Mouse (Mus musculus) small intestine, adult 2 months (tissue): ENCODE data around the gene Cir1. TPM values are rescaled to one million over a fixed set of nuclear protein-coding genes. Genes with fewer than 3 reads are reported as not detected.

Experiments used
- H3K27ac ChIP-seq: fragments of 200-500 bp; 2 replicates; pipeline ENCODE4 v1.5.1; 2012; ENCODE audit warnings: low read depth, low read length, control low read depth, inconsistent platforms; ENCODE audit not compliant: insufficient read depth
- H3K27me3 ChIP-seq: fragments of 200-500 bp; 2 replicates; pipeline ENCODE4 v1.6.1; 2012; ENCODE audit warnings: mild to moderate bottlenecking, moderate library complexity, low read length, inconsistent platforms; ENCODE audit not compliant: control insufficient read depth, insufficient read depth
- H3K36me3 ChIP-seq: fragments of 200-500 bp; 2 replicates; pipeline ENCODE4 v1.6.1; 2012; ENCODE audit warnings: mild to moderate bottlenecking, low read length, control low read depth, inconsistent platforms; ENCODE audit not compliant: control insufficient read depth, insufficient read depth
- H3K4me1 ChIP-seq: fragments of 200-500 bp; 2 replicates; pipeline ENCODE4 v1.6.1; 2012; ENCODE audit warnings: low read length, inconsistent platforms, mixed read lengths; ENCODE audit not compliant: control insufficient read depth, insufficient read depth, insufficient read length
- H3K4me3 ChIP-seq: fragments of 200-500 bp; 2 replicates; pipeline ENCODE4 v1.5.1; 2012; ENCODE audit warnings: low read depth, mild to moderate bottlenecking, control low read depth, inconsistent platforms, low read length, moderate library complexity
- CTCF ChIP-seq: fragments of 200-500 bp; IDR thresholded peaks from 2 replicates; pipeline ENCODE4 v1.5.1; 2012; ENCODE audit warnings: low read depth, mild to moderate bottlenecking, control low read depth, inconsistent platforms, low read length, moderate library complexity, mixed read lengths; ENCODE audit not compliant: insufficient replicate concordance, insufficient read length; ENCODE audit errors: extremely low read depth
- POLR2A ChIP-seq: fragments of 200-500 bp; IDR thresholded peaks from 2 replicates; pipeline ENCODE4 v1.6.1; 2012; ENCODE audit warnings: low read depth, mild to moderate bottlenecking, control low read depth, inconsistent platforms, low read length, moderate library complexity
- WGBS: fragments of 180-500 bp; shearing (Covaris S2); methylation state at CpG from one replicate; pipeline ENCODE4 v1.1.7; 2018; 5-methylcytosine and 5-hydroxymethylcytosine counted together
- polyA plus RNA-seq: library from polyadenylated mRNA; depleted of rRNA; stranded (reverse); fragments of >200 nt; gene quantifications from 2 replicates; pipeline ENCODE4 v1.2.3, GENCODE M21; 2012

Cir1 gene
- polyA plus RNA-seq, 1 experiment = 0.70 TPM

DNA sequence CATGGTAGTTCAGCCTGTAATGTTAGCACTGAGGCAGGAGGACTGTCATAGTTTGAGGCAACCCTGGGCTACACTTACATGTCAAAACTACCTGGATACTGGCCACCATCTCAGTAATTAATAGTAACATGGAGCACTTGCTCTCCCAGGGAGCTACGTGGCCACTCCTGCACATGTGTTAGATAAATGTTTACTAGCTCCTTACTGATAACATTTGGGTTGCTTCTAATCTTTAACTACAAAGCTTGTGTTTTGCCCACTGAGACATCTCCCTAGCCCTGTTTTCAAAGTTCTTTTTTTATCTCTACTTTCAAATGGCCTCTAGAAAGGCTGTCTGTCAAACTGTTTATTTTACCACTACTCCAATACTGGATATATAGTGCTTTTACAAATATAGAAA lies 10.5 kb downstream of the Cir1 start:
- Histone ChIP-seq H3K4me3 (no peak overlapping the region), H3K27ac (no peak overlapping the region), H3K36me3 (peaks cover 41% of the 10 kb centered on the region), H3K27me3 (no peaks in the 10 kb centered on the region), H3K4me1 (no peaks in the 10 kb centered on the region)
- TF ChIP-seq CTCF (no peak), POLR2A (no peak)
- WGBS = 35% methylated on average over 1 of the region's 1 CpGs

DNA sequence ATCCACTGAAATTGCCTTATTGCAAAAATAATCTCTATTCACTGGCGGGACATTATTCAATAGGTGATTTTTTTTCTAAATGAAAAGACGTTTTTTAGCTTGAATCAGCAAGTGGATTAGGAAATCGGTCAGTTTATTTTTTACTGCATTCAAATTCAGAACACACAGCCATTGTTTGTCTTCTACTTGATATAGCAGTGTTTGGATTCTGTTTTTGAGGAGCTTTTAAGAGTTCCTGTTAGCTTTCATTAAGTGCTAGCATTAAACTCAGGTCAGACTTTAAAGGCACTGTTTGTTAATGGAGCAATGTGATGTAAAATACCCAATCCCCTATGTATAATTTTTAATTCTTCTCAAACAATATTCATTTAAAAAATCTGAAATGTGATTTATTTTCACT lies 13.7 kb downstream of the Cir1 start:
- Histone ChIP-seq H3K36me3 (peaks cover 27% of the 10 kb centered on the region), H3K4me3 (no peak overlapping the region), H3K27me3 (no peaks in the 10 kb centered on the region), H3K4me1 (no peaks in the 10 kb centered on the region), H3K27ac (no peak overlapping the region)
- WGBS = 82% methylated on average over 3 of the region's 3 CpGs
- TF ChIP-seq CTCF = no peak
- TF ChIP-seq POLR2A = no peak

DNA sequence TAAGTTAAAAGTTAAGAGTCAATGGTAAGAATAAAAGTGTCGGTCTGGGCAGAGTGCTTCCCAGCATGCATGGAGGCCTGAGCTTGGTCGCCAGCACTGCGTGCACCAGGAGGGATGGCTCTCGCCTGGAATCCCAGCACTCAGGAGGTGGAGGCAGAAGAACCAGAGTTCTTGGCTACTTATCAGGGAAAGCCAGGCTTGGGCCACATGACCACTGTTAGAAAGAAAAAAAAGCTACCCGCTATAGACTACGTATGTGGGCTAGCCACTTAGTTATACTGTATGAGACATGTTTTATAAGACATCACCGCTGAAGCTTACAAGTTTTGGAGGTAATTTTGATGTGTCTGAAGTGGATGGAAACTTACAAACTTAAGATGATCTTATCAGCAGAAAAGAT lies 14.3 kb downstream of the Cir1 start:
- TF ChIP-seq POLR2A = no peak
- no peak for TF ChIP-seq CTCF
- H3K27ac ChIP-seq = no peak overlapping the region
- H3K4me1 ChIP-seq = no peaks in the 10 kb centered on the region
- WGBS = 94% methylated on average over 7 of the region's 7 CpGs
- peaks cover 24% of the 10 kb centered on the region for H3K36me3 ChIP-seq
- no peak overlapping the region for H3K4me3 ChIP-seq
- no peaks in the 10 kb centered on the region for H3K27me3 ChIP-seq

DNA sequence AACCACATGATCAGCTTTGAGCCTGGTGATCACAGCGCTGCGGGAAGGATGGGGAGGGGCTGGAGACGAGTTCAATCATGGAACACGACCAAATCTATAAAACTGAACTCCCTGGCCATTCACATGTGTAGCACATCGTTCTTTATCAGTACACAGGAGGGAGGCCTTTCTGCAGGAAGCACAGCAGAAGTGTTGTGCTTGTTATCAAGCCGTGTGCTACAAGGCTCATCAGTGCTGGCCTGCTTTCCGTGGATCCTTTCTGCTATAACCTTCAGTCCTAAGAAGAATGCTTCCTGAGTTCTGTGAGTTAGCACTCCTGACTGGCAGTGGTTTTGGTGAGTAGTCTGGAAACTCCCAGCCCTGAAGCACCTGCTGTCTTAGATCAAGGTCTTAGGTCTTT lies 17.5 kb downstream of the Cir1 start:
- H3K36me3 ChIP-seq = peaks cover 25% of the 10 kb centered on the region
- WGBS = 74% methylated on average over 7 of the region's 7 CpGs
- TF ChIP-seq POLR2A (no peak), CTCF (no peak)

DNA sequence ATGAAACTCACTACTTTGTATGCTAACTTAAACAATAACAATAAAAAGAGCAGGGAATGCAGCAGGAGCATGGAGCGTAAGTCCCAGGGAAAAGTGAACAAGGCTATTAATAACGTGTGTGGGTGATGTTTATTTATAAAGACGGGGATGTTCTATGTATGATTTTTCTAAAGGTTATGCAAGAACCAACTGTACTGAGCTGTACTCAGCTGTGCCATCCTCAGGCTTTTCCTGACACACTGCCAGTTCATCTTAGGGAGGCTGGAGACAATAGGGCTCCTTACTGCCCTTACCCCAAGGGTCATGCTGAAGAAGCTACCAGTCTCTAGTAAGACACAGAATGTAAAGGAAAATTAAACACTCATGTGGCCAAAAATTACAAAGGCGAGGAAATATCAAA lies 21.4 kb downstream of the Cir1 start:
- WGBS = 86% methylated on average over 4 of the region's 4 CpGs
- H3K4me3 ChIP-seq = no peak overlapping the region
- H3K27ac ChIP-seq = no peak overlapping the region
- TF ChIP-seq CTCF (no peak), POLR2A (no peak)
- no peaks in the 10 kb centered on the region for H3K4me1 ChIP-seq
- H3K36me3 ChIP-seq = peaks cover 32% of the 10 kb centered on the region
- no peaks in the 10 kb centered on the region for H3K27me3 ChIP-seq

More for the DNA sequence above, 17.5 kb downstream of the Cir1 start:
- Histone ChIP-seq H3K27ac (no peak overlapping the region), H3K4me3 (no peak overlapping the region), H3K4me1 (no peaks in the 10 kb centered on the region), H3K27me3 (no peaks in the 10 kb centered on the region)

DNA sequence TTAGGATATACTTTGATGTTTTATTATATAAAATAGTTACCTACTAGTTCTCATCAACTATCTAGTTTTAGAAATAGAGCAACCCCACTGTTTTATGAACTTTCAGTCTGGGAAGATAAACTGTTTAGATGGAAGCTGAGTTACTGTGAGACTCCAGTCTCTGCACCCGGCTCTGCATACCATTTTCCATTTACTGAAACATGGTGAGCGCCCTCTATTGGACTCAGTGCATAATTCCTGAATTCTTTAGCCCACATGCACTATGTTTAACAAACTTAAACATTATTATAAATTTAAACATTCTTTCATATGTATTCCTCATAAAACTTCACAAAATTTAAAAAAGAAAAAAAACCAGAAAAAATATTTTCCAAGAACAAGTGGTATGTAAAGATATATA lies 26.9 kb downstream of the Cir1 start:
- TF ChIP-seq CTCF (no peak), POLR2A (no peak)
- 6% methylated on average over 2 of the region's 2 CpGs for WGBS
- Histone ChIP-seq H3K27me3 (peaks cover 12% of the 10 kb centered on the region), H3K36me3 (peaks cover 20% of the 10 kb centered on the region; the same call in 1 of the 2 replicates), H3K27ac (no peak overlapping the region), H3K4me1 (peaks cover under 1% of the 10 kb centered on the region; the same call in 1 of the 2 replicates), H3K4me3 (no peak overlapping the region)

DNA sequence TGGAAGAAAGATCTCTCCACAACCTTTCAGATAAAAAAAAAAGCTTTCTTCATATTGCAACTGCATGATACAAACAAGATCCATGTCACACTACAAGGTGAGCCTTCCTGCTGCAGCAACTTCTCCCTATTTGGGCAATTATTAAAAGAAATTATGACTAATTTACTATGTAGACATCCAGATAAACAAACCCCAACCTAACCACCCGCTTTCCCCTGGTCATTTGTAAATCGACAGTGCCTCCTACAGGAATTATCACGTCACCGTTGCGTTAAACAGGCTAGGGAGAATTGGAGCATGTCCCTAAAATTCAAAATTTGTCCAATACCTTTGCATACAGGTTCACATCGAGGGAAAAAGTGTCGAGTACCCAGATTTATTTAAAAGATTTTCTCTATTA lies 30.8 kb downstream of the Cir1 start:
- H3K4me3 ChIP-seq = no peak overlapping the region
- 0 out of 2 replicates have a peak, but pooled peaks cover 4% of the 10 kb centered on the region for H3K36me3 ChIP-seq
- 32% methylated on average over 7 of the region's 7 CpGs for WGBS
- peaks cover 46% of the 10 kb centered on the region for H3K27me3 ChIP-seq
- TF ChIP-seq CTCF (no peak), POLR2A (no peak)
- H3K4me1 ChIP-seq = peaks cover 6% of the 10 kb centered on the region; the same call in 1 of the 2 replicates
- H3K27ac ChIP-seq = no peak overlapping the region
